Mouse (Mus musculus) heart, postnatal 0 days (tissue): ENCODE measurements around the gene Tshr.

ENCODE experiments used
- CTCF ChIP-seq: IDR thresholded peaks from 2 replicates; pipeline ENCODE4 v1.5.1; 2016; ENCODE audit warnings: antibody characterized with exemption, control low read depth, low read depth
- EP300 ChIP-seq: IDR thresholded peaks from 2 replicates; pipeline ENCODE4 v1.6.1; 2016; ENCODE audit warnings: antibody characterized with exemption, low read depth

DNA sequence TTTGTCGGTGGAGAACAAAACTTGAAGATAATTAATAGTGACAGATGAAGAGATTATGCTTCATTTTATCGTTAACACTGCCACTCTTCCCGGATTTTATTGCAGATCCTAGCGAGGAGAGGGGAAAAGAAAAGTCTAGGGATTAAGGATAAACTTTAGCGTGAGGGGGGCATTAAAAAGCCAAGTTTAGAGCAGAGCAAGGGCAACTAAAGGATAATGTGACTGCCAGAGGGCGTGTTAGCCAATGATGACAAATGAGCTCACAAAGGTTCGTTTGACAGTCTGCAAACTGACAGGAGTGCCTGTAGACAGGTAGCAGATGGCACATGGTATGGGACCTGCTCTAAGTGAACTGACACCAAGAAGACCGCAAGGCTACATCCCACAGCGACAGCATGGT, 36.9 kb downstream of the Tshr start:
- TF ChIP-seq CTCF = no peak
- TF ChIP-seq EP300 = no peak
